Mouse (Mus musculus) midbrain, embryonic 11.5 days (tissue): Measurements from ENCODE around the gene 4930595D18Rik. TPM values are rescaled to one million over a fixed set of nuclear protein-coding genes. Genes with fewer than 3 reads are reported as not detected.

Experiments
- ATAC-seq: fragments of 200-750 bp; cut with Nextera tagmentation; 2 replicates; pipeline ENCODE4 v1.8.0; 2017; ENCODE audit warnings: moderate TSS enrichment, moderate library complexity; ENCODE audit not compliant: low FRiP score
- DNase-seq: peaks from one replicate; pipeline ENCODE4 v3.0.0; 2015; ENCODE audit warnings: low spot score; ENCODE audit errors: missing footprints
- H3K27ac ChIP-seq: fragments of 300-500 bp; sonication (generic); 2 replicates; pipeline ENCODE4 v1.5.1; 2014; ENCODE audit warnings: low read depth, low read length
- H3K27me3 ChIP-seq: fragments of 300-500 bp; sonication (generic); 2 replicates; pipeline ENCODE4 v1.6.1; 2014; ENCODE audit warnings: mild to moderate bottlenecking, low read length, moderate library complexity, mixed read lengths; ENCODE audit not compliant: control insufficient read depth, insufficient read depth
- H3K36me3 ChIP-seq: fragments of 300-500 bp; sonication (generic); 2 replicates; pipeline ENCODE4 v1.6.1; 2014; ENCODE audit warnings: mild to moderate bottlenecking, low read length, moderate library complexity, mixed read lengths; ENCODE audit not compliant: control insufficient read depth, insufficient read depth
- H3K4me1 ChIP-seq: fragments of 300-500 bp; sonication (generic); 2 replicates; pipeline ENCODE4 v1.6.1; 2014; ENCODE audit warnings: low read length; ENCODE audit not compliant: control insufficient read depth, insufficient read depth
- H3K4me2 ChIP-seq: fragments of 300-500 bp; sonication (generic); 2 replicates; pipeline ENCODE4 v1.6.1; 2014; ENCODE audit warnings: mild to moderate bottlenecking, moderate library complexity
- H3K4me3 ChIP-seq: fragments of 300-500 bp; sonication (generic); 2 replicates; pipeline ENCODE4 v1.5.1; 2014; ENCODE audit warnings: low read depth, low read length
- H3K9ac ChIP-seq: fragments of 300-500 bp; sonication (generic); 2 replicates; pipeline ENCODE4 v1.6.1; 2014; ENCODE audit warnings: low read length
- H3K9me3 ChIP-seq: fragments of 300-500 bp; sonication (generic); 2 replicates; pipeline ENCODE4 v1.6.1; 2016; ENCODE audit warnings: low read length; ENCODE audit not compliant: control insufficient read depth
- WGBS: fragments of 180-500 bp; shearing (Covaris S2); extraction: QIAGEN DNeasy Blood & Tissue Kit; methylation state at CpG from one replicate; pipeline ENCODE4 v1.1.7; 2014; 5-methylcytosine and 5-hydroxymethylcytosine counted together
- polyA plus RNA-seq: library from polyadenylated mRNA; unstranded; fragments of >200 nt; fragmentation: Nextera tagmentation; extraction: Ambion mirVana; gene quantifications from 2 replicates; pipeline ENCODE4 v1.2.1, GENCODE M21; 2014

Gene 4930595D18Rik
- polyA plus RNA-seq, 1 experiment from 2014 or later = not detected

- peaks cover 3% of the 10 kb centered on the region; the same call in 1 of the 2 replicates for H3K4me1 ChIP-seq
- H3K27ac ChIP-seq = no peak overlapping the region
- no peak for ATAC-seq
- H3K9ac ChIP-seq = no peak overlapping the region
- H3K4me3 ChIP-seq = no peak overlapping the region
- no peaks in the 10 kb centered on the region for H3K27me3 ChIP-seq
- H3K36me3 ChIP-seq = no peaks in the 10 kb centered on the region
- 14% methylated on average over 6 of the region's 6 CpGs for WGBS
- H3K4me2 ChIP-seq = no peak overlapping the region
- no peaks in the 10 kb centered on the region for H3K9me3 ChIP-seq
- no peak for DNase-seq
Measured at GRCm38 (mm10) chr12:111150236-111150596, 34.1 kb downstream of the 4930595D18Rik start.

- Histone ChIP-seq H3K4me3 (no peak overlapping the region), H3K4me1 (peaks cover 7% of the 10 kb centered on the region; the same call in 1 of the 2 replicates), H3K9ac (no peak overlapping the region), H3K9me3 (no peaks in the 10 kb centered on the region), H3K4me2 (no peak overlapping the region), H3K36me3 (no peaks in the 10 kb centered on the region), H3K27me3 (no peaks in the 10 kb centered on the region), H3K27ac (no peak overlapping the region)
- WGBS = 70% methylated on average over 17 of the region's 17 CpGs
- ATAC-seq = no peak
- DNase-seq = no peak
Measured at GRCm38 (mm10) chr12:111149495-111150235, 34.6 kb downstream of the 4930595D18Rik start.

- no peak overlapping the region for H3K27ac ChIP-seq
- DNase-seq = no peak
- WGBS = 51% methylated on average over 9 of the region's 9 CpGs
Measured at GRCm38 (mm10) chr12:111145269-111145668, 39.0 kb downstream of the 4930595D18Rik start.

GRCm38 (mm10) chr12:111144598-111144997, 39.7 kb downstream of the 4930595D18Rik start:
- no peaks in the 10 kb centered on the region for H3K36me3 ChIP-seq
- ATAC-seq = no peak
- no peaks in the 10 kb centered on the region for H3K9me3 ChIP-seq
- DNase-seq = no peak
- WGBS = 100% methylated on average over 2 of the region's 2 CpGs
- H3K27me3 ChIP-seq = no peaks in the 10 kb centered on the region
- H3K9ac ChIP-seq = no peak overlapping the region
- H3K27ac ChIP-seq = no peak overlapping the region
- no peak overlapping the region for H3K4me2 ChIP-seq
- no peak overlapping the region for H3K4me3 ChIP-seq
- H3K4me1 ChIP-seq = peaks cover 22% of the 10 kb centered on the region

More at GRCm38 (mm10) chr12:111145269-111145668, 39.0 kb downstream of the 4930595D18Rik start:
- Histone ChIP-seq H3K4me1 (peaks cover 22% of the 10 kb centered on the region), H3K36me3 (no peaks in the 10 kb centered on the region), H3K4me3 (no peak overlapping the region), H3K4me2 (no peak overlapping the region), H3K27me3 (no peaks in the 10 kb centered on the region), H3K9me3 (no peaks in the 10 kb centered on the region), H3K9ac (0 out of 2 replicates have a peak overlapping the region, but pooled peaks have one; percentile 7)
- 0 out of 2 replicates have a peak, but pooled peaks have one; percentile 3 for ATAC-seq

DNA sequence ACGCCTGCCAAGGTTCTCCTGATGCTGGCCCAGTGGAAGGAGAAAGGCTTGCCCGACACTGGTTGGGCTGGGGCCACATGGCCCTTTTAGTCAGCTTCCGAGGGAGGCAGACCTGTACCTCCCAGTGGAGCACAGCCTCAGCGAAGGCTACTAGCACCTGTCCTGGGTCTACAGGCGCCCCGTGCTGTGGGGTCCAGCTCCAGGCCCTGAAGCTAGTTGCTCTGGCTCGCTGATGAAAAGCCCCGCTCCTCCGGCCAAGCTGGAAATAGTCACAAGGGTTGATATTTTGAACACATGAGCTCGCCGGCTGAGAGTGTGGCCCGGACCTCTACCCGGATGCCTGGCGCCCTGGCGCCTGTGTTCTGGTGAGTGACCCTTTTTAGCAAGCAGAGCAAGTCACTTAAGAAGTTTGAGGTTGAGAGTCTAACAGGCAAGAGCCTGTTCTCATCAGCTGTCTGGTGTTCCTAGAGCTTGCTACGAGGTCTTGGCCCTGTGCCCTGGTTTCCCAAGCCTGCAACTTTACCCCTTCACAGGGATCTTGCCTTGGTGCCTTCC, 40.7 kb downstream of the 4930595D18Rik start:
- Histone ChIP-seq H3K27ac (peak overlapping the region; percentile 75), H3K36me3 (no peaks in the 10 kb centered on the region), H3K4me2 (peak overlapping the region; percentile 32), H3K9ac (no peak overlapping the region; the same call in 1 of the 2 replicates), H3K4me1 (peaks cover 22% of the 10 kb centered on the region), H3K4me3 (no peak overlapping the region), H3K27me3 (no peaks in the 10 kb centered on the region), H3K9me3 (no peaks in the 10 kb centered on the region)
- ATAC-seq (peak; percentile 49), DNase-seq (peak; percentile 90)
- 74% methylated on average over 16 of the region's 16 CpGs for WGBS

- Histone ChIP-seq H3K27me3 (no peaks in the 10 kb centered on the region), H3K27ac (peak overlapping the region; percentile 75), H3K36me3 (no peaks in the 10 kb centered on the region), H3K9me3 (no peaks in the 10 kb centered on the region), H3K9ac (peak overlapping the region; percentile 28; the same call in 1 of the 2 replicates), H3K4me3 (no peak overlapping the region), H3K4me1 (peaks cover 22% of the 10 kb centered on the region), H3K4me2 (peak overlapping the region; percentile 32)
- ATAC-seq = peak; percentile 85
- 6% methylated on average over 12 of the region's 12 CpGs for WGBS
- DNase-seq = peak; percentile 97
Measured at GRCm38 (mm10) chr12:111143005-111143508, 41.2 kb downstream of the 4930595D18Rik start.

DNA sequence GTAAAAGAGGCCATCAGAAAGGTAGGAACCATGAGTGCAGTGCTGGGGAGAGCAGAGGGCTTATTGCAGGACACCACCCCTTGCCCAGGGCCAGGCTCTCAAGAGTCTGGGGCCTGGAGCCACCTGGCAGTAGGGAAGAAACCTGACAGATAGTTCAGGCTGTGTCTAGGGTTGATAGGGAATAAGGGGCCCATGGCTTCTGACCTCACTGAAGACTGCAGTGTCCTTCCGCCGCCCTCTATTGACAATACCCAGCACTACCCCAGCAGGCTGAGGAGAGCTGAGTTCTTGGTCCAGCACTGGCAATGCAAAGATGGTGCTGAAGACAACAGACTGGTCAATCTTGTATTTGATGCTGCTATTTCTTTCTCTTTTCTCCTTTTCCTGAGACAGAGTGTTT, 47.2 kb downstream of the 4930595D18Rik start:
- H3K27ac ChIP-seq = no peak overlapping the region
- 57% methylated on average over 2 of the region's 2 CpGs for WGBS
- H3K4me1 ChIP-seq = no peaks in the 10 kb centered on the region
- no peaks in the 10 kb centered on the region for H3K9me3 ChIP-seq
- ATAC-seq = no peak
- no peaks in the 10 kb centered on the region for H3K27me3 ChIP-seq
- DNase-seq = no peak
- H3K4me2 ChIP-seq = no peak overlapping the region
- H3K36me3 ChIP-seq = no peaks in the 10 kb centered on the region
- H3K9ac ChIP-seq = no peak overlapping the region
- H3K4me3 ChIP-seq = no peak overlapping the region

- no peaks in the 10 kb centered on the region for H3K36me3 ChIP-seq
- no peak overlapping the region for H3K9ac ChIP-seq
- WGBS = 76% methylated on average over 3 of the region's 3 CpGs
- no peak overlapping the region for H3K27ac ChIP-seq
- H3K4me1 ChIP-seq = no peaks in the 10 kb centered on the region
- H3K4me2 ChIP-seq = no peak overlapping the region
- no peak overlapping the region for H3K4me3 ChIP-seq
- no peak for DNase-seq
- no peaks in the 10 kb centered on the region for H3K27me3 ChIP-seq
- H3K9me3 ChIP-seq = no peaks in the 10 kb centered on the region
- ATAC-seq = no peak
Measured at GRCm38 (mm10) chr12:111135953-111136352, 48.3 kb downstream of the 4930595D18Rik start.
